ENCODE assay signal across 18 mouse cellular contexts in genomic region chr1:184170926-184171325, GRCm38 (mm10).
DNase-seq lines count a peak whose midpoint lies in the region; ATAC-seq and TF ChIP-seq lines count a peak whose summit lies in the region.
"Had no signal": no experiment of that assay in that cellular context is flagged by ENCODE, and none has a peak within 500 bp of the region (broad histone marks: within the 10 kb centered on the region; RNA-seq: fewer than 3 reads in every experiment).

No protein-coding gene starts in this region.

- no peak overlapping the region for H3K4me2 ChIP-seq in midbrain, embryonic 11.5 days
- no peak overlapping the region for H3K4me2 ChIP-seq in midbrain, embryonic 13.5 days (replicated peaks)
- peak overlapping the region; percentile 38 for H3K4me2 ChIP-seq in heart, embryonic 12.5 days
- H3K4me2 ChIP-seq: embryonic facial prominence, embryonic 13.5 days; midbrain, embryonic 12.5 days had no signal

- H3K4me1 ChIP-seq in midbrain, embryonic 11.5 days (ENCODE audit: control insufficient read depth, insufficient read depth, low read length) = no peaks in the 10 kb centered on the region
- H3K4me1 ChIP-seq in midbrain, embryonic 13.5 days (replicated peaks) = 0 out of 2 replicates have a peak, but pooled peaks cover 3% of the 10 kb centered on the region
- H3K4me1 ChIP-seq in heart, embryonic 12.5 days (replicated peaks) = peaks cover 28% of the 10 kb centered on the region
- H3K4me1 ChIP-seq in kidney, adult 2 months (ENCODE audit: control insufficient read depth, insufficient read depth, low read length) = no peaks in the 10 kb centered on the region
- H3K4me1 ChIP-seq: embryonic facial prominence, embryonic 13.5 days; forebrain, embryonic 10.5 days; midbrain, embryonic 12.5 days had no signal

- WGBS in midbrain, embryonic 11.5 days = 78% methylated on average over 3 of the region's 3 CpGs
- WGBS in midbrain, embryonic 13.5 days = 73% methylated on average over 3 of the region's 3 CpGs
- WGBS in heart, embryonic 12.5 days = 37% methylated on average over 3 of the region's 3 CpGs
- 51% methylated on average over 3 of the region's 3 CpGs for WGBS in kidney, adult 2 months

- TF ChIP-seq POLR2A in kidney, adult 2 months (IDR thresholded peaks at IDR 0.05; ENCODE audit: low read depth, low read length) = no peak

- no peaks in the 10 kb centered on the region for H3K9me3 ChIP-seq in midbrain, embryonic 11.5 days (ENCODE audit: control insufficient read depth, low read length)
- H3K9me3 ChIP-seq in midbrain, embryonic 13.5 days = no peaks in the 10 kb centered on the region
- H3K9me3 ChIP-seq in heart, embryonic 12.5 days (replicated peaks) = no peaks in the 10 kb centered on the region
- H3K9me3 ChIP-seq: embryonic facial prominence, embryonic 13.5 days; forebrain, embryonic 10.5 days; midbrain, embryonic 12.5 days had no signal

- TF ChIP-seq CTCF in kidney, adult 2 months (conservative IDR thresholded peaks at IDR 0.05; ENCODE audit: insufficient read depth, insufficient read length, low read depth, low read length) = no peak

- H3K36me3 ChIP-seq in midbrain, embryonic 11.5 days (ENCODE audit: control insufficient read depth, insufficient read depth, low read length) = no peaks in the 10 kb centered on the region
- no peaks in the 10 kb centered on the region for H3K36me3 ChIP-seq in midbrain, embryonic 13.5 days
- no peaks in the 10 kb centered on the region for H3K36me3 ChIP-seq in heart, embryonic 12.5 days
- no peaks in the 10 kb centered on the region for H3K36me3 ChIP-seq in kidney, adult 2 months (ENCODE audit: control insufficient read depth, insufficient read depth, low read length)
- H3K36me3 ChIP-seq: embryonic facial prominence, embryonic 13.5 days; forebrain, embryonic 10.5 days; midbrain, embryonic 12.5 days had no signal

- H3K9ac ChIP-seq in midbrain, embryonic 11.5 days (ENCODE audit: low read length) = no peak overlapping the region
- H3K9ac ChIP-seq in midbrain, embryonic 13.5 days (replicated peaks) = no peak overlapping the region
- H3K9ac ChIP-seq in heart, embryonic 12.5 days = no peak overlapping the region
- H3K9ac ChIP-seq: embryonic facial prominence, embryonic 13.5 days; liver, embryonic 14.5 days; midbrain, embryonic 12.5 days had no signal

- no peak overlapping the region for H3K4me3 ChIP-seq in midbrain, embryonic 11.5 days (ENCODE audit: low read depth, low read length)
- no peak overlapping the region for H3K4me3 ChIP-seq in midbrain, embryonic 13.5 days (replicated peaks)
- no peak overlapping the region for H3K4me3 ChIP-seq in heart, embryonic 12.5 days
- H3K4me3 ChIP-seq in kidney, adult 2 months (ENCODE audit: insufficient read depth, low read depth, low read length) = no peak overlapping the region
- H3K4me3 ChIP-seq: embryonic facial prominence, embryonic 13.5 days; forebrain, embryonic 10.5 days; midbrain, embryonic 12.5 days had no signal

- peak; percentile 78 for DNase-seq in midbrain, embryonic 11.5 days (ENCODE audit: low spot score, missing footprints)
- DNase-seq in gastrocnemius, postnatal 25 days = peak; percentile 60
- DNase-seq in heart, postnatal 4 days = peak; percentile 60
- DNase-seq in kidney, adult 2 months = no peak
- no peak for DNase-seq in cerebellum, postnatal 14 days
- DNase-seq: kidney, adult 8-10 months; kidney, postnatal 4 days; left cerebral cortex, postnatal 4 days; lung, postnatal 10 days; right cerebral cortex, postnatal 25 days had no signal

- no peak overlapping the region for H3K27ac ChIP-seq in midbrain, embryonic 11.5 days (ENCODE audit: low read depth, low read length)
- no peak overlapping the region for H3K27ac ChIP-seq in midbrain, embryonic 13.5 days
- peak overlapping the region; percentile 93 for H3K27ac ChIP-seq in heart, embryonic 12.5 days (ENCODE audit: poor library complexity, severe bottlenecking)
- no peak overlapping the region for H3K27ac ChIP-seq in kidney, adult 2 months (ENCODE audit: insufficient read depth, low read depth, low read length)
- H3K27ac ChIP-seq: embryonic facial prominence, embryonic 13.5 days; forebrain, embryonic 10.5 days; liver, embryonic 14.5 days; midbrain, embryonic 12.5 days had no signal

- no peaks in the 10 kb centered on the region for H3K27me3 ChIP-seq in midbrain, embryonic 11.5 days (ENCODE audit: control insufficient read depth, insufficient read depth, low read length)
- H3K27me3 ChIP-seq in midbrain, embryonic 13.5 days = no peaks in the 10 kb centered on the region
- H3K27me3 ChIP-seq in heart, embryonic 12.5 days (replicated peaks) = no peaks in the 10 kb centered on the region
- no peaks in the 10 kb centered on the region for H3K27me3 ChIP-seq in kidney, adult 2 months (replicated peaks; ENCODE audit: control insufficient read depth, insufficient read depth, low read length)
- H3K27me3 ChIP-seq: embryonic facial prominence, embryonic 13.5 days; midbrain, embryonic 12.5 days had no signal

- no peak for ATAC-seq in midbrain, embryonic 11.5 days (ENCODE audit: low FRiP score)
- no peak for ATAC-seq in midbrain, embryonic 13.5 days
- ATAC-seq in heart, embryonic 12.5 days (ENCODE audit: insufficient number of reproducible peaks, low FRiP score) = peak; percentile 80
- no peak for ATAC-seq in erythroblast, adult 5-6 weeks (replicated peaks; ENCODE audit: low FRiP score, poor library complexity, severe bottlenecking)
- ATAC-seq: hindbrain, embryonic 16.5 days had no signal

Comparison
In these comparisons a context has a peak if more than half of its experiments do, and no peak if none do; other contexts are left out.
1. DNase-seq: peak in midbrain, embryonic 11.5 days (single experiment), gastrocnemius, postnatal 25 days (single experiment) and heart, postnatal 4 days (single experiment); none in kidney, adult 2 months (single experiment) and cerebellum, postnatal 14 days (0 of 2).